Mouse (Mus musculus): ENCODE results near the gene Stat6. TPM values are rescaled to one million over a fixed set of nuclear protein-coding genes. Genes with fewer than 3 reads are reported as not detected.
A peak's percentile ranks its signal among the peaks of the same experiment; 100 is the strongest.

Gene Stat6
- polyA plus RNA-seq, 1 experiment from 2014 or later = 27.0 TPM

DNA sequence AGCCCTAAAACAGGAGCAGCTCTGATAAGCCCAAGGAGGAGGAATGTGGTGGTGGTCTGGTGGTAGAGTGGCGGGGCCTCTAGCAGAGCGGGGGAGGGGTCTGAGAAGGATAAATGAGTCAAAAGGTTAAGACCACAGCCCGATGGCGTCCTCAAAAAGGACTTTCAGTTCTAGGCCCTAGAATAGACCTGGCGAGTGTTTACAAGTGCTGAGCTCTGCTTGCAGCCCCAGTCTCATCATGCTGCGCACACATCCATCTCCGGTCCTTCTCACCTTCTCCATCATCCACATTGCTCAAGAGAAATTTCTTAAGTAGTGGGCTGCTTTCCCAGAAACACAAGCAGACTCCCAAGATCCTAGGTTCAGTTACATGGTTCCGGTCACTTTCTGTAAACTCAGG lies 44.2 kb upstream of the Stat6 start:
- DNase-seq (ENCODE audit: low spot score) (no peak), ATAC-seq (replicated peaks; ENCODE audit: low FRiP score, low read depth) (no peak)
- peaks cover 54% of the 10 kb centered on the region for H3K4me1 ChIP-seq (replicated peaks; ENCODE audit: insufficient read depth, low read length)
- H3K4me2 ChIP-seq (ENCODE audit: low read length) = no peak overlapping the region
- H3K27me3 ChIP-seq (ENCODE audit: insufficient read depth, low read length) = no peaks in the 10 kb centered on the region
- 0 out of 2 replicates have a peak, but pooled peaks cover 3% of the 10 kb centered on the region for H3K36me3 ChIP-seq (ENCODE audit: insufficient read depth, low read length)
- WGBS = 73% methylated on average over 8 of the region's 8 CpGs
- H3K9ac ChIP-seq (ENCODE audit: low read depth, low read length) = no peak overlapping the region
- no peak for TF ChIP-seq CTCF (IDR thresholded peaks at IDR 0.05; ENCODE audit: low read depth)
- H3K9me3 ChIP-seq (replicated peaks; ENCODE audit: low read length) = no peaks in the 10 kb centered on the region
- no peak overlapping the region for H3K27ac ChIP-seq
- no peak overlapping the region for H3K4me3 ChIP-seq (replicated peaks; ENCODE audit: low read depth, low read length)

DNA sequence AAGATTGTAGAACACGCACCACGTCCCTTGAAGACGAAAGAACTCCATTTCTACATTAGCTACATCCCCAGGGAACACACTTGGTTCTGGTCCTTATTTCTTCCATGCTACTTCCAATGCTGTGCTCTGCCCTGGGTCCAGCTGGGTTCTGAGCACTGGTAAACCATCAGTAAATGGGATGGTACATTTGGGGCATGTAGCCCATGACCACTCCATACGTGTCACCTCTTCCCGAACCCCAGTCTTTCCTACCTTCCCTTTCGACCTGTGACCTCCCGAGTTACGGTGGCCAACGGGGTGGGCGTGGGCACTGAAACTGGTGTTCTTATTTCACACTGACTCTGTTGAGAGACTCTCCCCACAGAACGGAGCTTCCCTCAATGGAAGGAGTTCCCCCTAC lies 43.5 kb upstream of the Stat6 start:
- no peaks in the 10 kb centered on the region for H3K27me3 ChIP-seq (ENCODE audit: insufficient read depth, low read length)
- 79% methylated on average over 11 of the region's 11 CpGs for WGBS
- ATAC-seq (replicated peaks; ENCODE audit: low FRiP score, low read depth) = no peak
- H3K4me3 ChIP-seq (replicated peaks; ENCODE audit: low read depth, low read length) = no peak overlapping the region
- no peak for TF ChIP-seq CTCF (IDR thresholded peaks at IDR 0.05; ENCODE audit: low read depth)
- no peak for DNase-seq (ENCODE audit: low spot score)
- H3K9me3 ChIP-seq (replicated peaks; ENCODE audit: low read length) = no peaks in the 10 kb centered on the region
- peaks cover 61% of the 10 kb centered on the region for H3K4me1 ChIP-seq (replicated peaks; ENCODE audit: insufficient read depth, low read length)
- H3K4me2 ChIP-seq (ENCODE audit: low read length) = no peak overlapping the region
- 0 out of 2 replicates have a peak, but pooled peaks cover 3% of the 10 kb centered on the region for H3K36me3 ChIP-seq (ENCODE audit: insufficient read depth, low read length)
- peak overlapping the region; percentile 86 for H3K27ac ChIP-seq
- no peak overlapping the region for H3K9ac ChIP-seq (ENCODE audit: low read depth, low read length)

DNA sequence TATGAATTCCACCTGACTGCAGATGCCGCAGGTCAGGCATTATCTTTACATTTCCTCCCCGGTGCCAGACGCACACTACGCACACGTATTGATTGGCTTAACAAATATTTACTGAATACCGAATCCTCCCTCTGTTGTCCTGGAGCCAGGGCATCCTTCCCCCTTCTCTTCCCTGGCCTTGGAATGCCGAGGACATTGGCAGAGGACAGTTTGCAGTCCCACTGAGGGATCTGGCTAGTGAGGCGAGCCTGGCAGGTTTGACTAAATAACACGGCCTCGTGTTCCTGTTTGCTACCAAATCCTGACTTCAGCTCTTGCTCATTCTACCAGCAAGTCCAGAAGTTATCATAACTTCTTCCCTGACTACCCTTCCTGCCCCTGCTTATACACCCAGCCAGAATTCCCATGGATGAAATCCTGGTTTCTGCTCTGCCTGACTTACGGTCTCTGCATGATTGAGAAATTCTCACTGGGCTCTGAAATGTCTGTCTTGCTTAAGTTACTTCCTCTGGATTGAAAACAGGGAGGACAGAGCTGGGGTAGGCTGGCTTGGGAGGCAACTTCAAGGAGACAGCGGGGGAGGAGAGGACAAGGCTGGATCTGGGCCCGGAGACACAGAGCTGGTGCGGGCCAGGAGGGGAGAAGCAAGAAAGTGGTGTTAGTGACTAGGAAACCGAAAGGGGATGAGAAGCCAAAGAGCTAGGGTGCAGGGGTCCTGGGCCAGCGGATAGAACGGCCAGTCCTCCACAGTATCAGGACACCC lies 42.8 kb upstream of the Stat6 start:
- ATAC-seq (replicated peaks; ENCODE audit: low FRiP score, low read depth) = peak; percentile 19; the same call in 1 of the 2 replicates
- Histone ChIP-seq H3K4me1 (replicated peaks; ENCODE audit: insufficient read depth, low read length) (peaks cover 63% of the 10 kb centered on the region), H3K9ac (ENCODE audit: low read depth, low read length) (0 out of 2 replicates have a peak overlapping the region, but pooled peaks have one; percentile 24), H3K9me3 (replicated peaks; ENCODE audit: low read length) (no peaks in the 10 kb centered on the region), H3K36me3 (ENCODE audit: insufficient read depth, low read length) (0 out of 2 replicates have a peak, but pooled peaks cover 3% of the 10 kb centered on the region), H3K4me2 (ENCODE audit: low read length) (peak overlapping the region; percentile 19; the same call in 1 of the 2 replicates), H3K27me3 (ENCODE audit: insufficient read depth, low read length) (no peaks in the 10 kb centered on the region), H3K4me3 (replicated peaks; ENCODE audit: low read depth, low read length) (no peak overlapping the region), H3K27ac (peak overlapping the region; percentile 86)
- WGBS = 30% methylated on average over 17 of the region's 17 CpGs
- TF ChIP-seq CTCF (IDR thresholded peaks at IDR 0.05; ENCODE audit: low read depth) = no peak
- peak; percentile 93 for DNase-seq (ENCODE audit: low spot score)

DNA sequence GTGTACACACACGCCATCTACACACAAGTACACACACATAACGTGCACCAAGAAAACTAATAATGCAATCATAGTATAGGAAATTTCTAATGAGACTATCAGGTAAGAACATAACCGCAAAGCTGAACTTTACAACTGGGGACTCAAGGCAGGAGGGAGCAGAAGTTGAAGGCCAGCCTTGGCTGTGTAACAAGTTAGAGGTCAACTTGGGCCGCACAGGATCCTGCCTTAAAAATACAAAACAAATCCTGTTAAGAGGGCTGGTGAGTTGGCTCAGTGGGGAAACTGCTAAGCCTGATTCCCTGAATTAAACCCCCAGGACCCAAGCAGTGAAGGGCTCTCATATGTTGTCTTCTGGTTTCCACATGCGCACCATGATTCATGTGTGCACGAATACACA lies 40.6 kb upstream of the Stat6 start:
- Histone ChIP-seq H3K36me3 (ENCODE audit: insufficient read depth, low read length) (0 out of 2 replicates have a peak, but pooled peaks cover 5% of the 10 kb centered on the region), H3K27me3 (ENCODE audit: insufficient read depth, low read length) (no peaks in the 10 kb centered on the region), H3K4me3 (replicated peaks; ENCODE audit: low read depth, low read length) (no peak overlapping the region), H3K4me1 (replicated peaks; ENCODE audit: insufficient read depth, low read length) (peaks cover 56% of the 10 kb centered on the region), H3K4me2 (ENCODE audit: low read length) (no peak overlapping the region), H3K27ac (no peak overlapping the region), H3K9ac (ENCODE audit: low read depth, low read length) (no peak overlapping the region), H3K9me3 (replicated peaks; ENCODE audit: low read length) (no peaks in the 10 kb centered on the region)
- no peak for TF ChIP-seq CTCF (IDR thresholded peaks at IDR 0.05; ENCODE audit: low read depth)
- 91% methylated on average over 6 of the region's 6 CpGs for WGBS
- no peak for DNase-seq (ENCODE audit: low spot score)
- ATAC-seq (replicated peaks; ENCODE audit: low FRiP score, low read depth) = no peak

DNA sequence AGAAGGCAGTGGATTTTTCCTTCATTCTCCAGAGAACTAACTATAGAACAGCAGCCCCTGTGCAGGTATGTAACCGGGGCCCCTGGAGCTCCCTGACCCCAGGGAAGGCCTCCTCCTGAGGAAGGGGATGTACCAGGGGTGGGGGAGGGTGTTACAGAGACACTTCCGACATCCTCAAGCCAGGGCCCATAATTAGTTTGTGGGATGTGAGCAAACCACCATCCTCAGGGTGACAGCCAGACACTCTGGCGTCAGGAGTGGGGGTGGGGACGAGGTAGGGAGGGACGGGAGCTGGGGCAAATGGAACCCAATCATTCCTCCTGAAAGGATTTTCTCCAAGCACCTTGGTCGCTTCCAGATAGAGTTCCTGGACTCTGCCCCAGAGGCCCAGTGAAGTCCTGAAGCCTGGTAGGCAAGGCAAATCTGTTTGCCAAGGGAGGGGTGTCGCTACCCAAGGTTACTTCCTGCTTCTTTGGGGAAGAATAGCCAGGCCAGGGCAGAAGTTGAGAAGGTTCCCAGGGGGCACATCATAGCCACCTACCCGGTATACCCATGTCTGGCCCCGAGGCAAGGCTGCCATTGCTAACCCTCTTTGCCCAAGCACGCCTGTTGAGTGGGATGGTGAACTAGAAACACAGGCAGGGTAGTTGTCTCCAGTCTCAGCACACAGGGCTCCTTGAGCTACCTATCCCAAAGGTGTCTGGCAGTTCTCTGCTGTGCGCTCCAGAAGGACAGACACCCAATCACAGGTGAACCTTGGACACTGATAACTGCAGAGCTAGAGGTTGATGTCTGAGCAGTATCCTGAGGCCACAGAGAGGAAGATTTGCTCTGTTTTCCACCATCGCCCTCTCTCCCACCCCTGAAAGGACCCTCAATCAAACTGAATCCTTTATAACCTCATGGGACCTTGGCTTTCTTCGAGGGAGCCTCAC lies 39.1 kb upstream of the Stat6 start:
- TF ChIP-seq CTCF (IDR thresholded peaks at IDR 0.05; ENCODE audit: low read depth) = no peak
- no peak overlapping the region for H3K4me2 ChIP-seq (ENCODE audit: low read length)
- no peak overlapping the region for H3K4me3 ChIP-seq (replicated peaks; ENCODE audit: low read depth, low read length)
- 0 out of 2 replicates have a peak, but pooled peaks cover 8% of the 10 kb centered on the region for H3K36me3 ChIP-seq (ENCODE audit: insufficient read depth, low read length)
- no peaks in the 10 kb centered on the region for H3K27me3 ChIP-seq (ENCODE audit: insufficient read depth, low read length)
- H3K9ac ChIP-seq (ENCODE audit: low read depth, low read length) = no peak overlapping the region
- DNase-seq (ENCODE audit: low spot score) = no peak
- H3K4me1 ChIP-seq (replicated peaks; ENCODE audit: insufficient read depth, low read length) = peaks cover 47% of the 10 kb centered on the region
- 46% methylated on average over 13 of the region's 13 CpGs for WGBS
- no peaks in the 10 kb centered on the region for H3K9me3 ChIP-seq (replicated peaks; ENCODE audit: low read length)
- no peak for ATAC-seq (replicated peaks; ENCODE audit: low FRiP score, low read depth)
- H3K27ac ChIP-seq = 0 out of 2 replicates have a peak overlapping the region, but pooled peaks have one; percentile 71

All from kidney, postnatal 0 days (tissue).